Mouse (Mus musculus) midbrain, embryonic 12.5 days (tissue): ENCODE measurements at regions not wholly inside any gene's neighbourhood (a gene's known extent, or its start where the extent isn't known, plus 50 kb on each side); places are given as distances from the start of the nearest gene placed in this dataset.

Experiments used
- ATAC-seq: fragments of 200-750 bp; cut with Nextera tagmentation; 2 replicates; pipeline ENCODE4 v1.8.0; 2017; ENCODE audit warnings: low read depth, moderate TSS enrichment, moderate library complexity; ENCODE audit not compliant: low FRiP score
- H3K27ac ChIP-seq: fragments of 300-500 bp; sonication (generic); replicated peaks from 2 replicates; pipeline ENCODE4 v1.5.1; 2016; ENCODE audit warnings: mild to moderate bottlenecking
- H3K27me3 ChIP-seq: fragments of 300-500 bp; sonication (generic); 2 replicates; pipeline ENCODE4 v1.6.1; 2016; ENCODE audit warnings: mild to moderate bottlenecking
- H3K36me3 ChIP-seq: fragments of 300-500 bp; sonication (generic); 2 replicates; pipeline ENCODE4 v1.6.1; 2016
- H3K4me1 ChIP-seq: fragments of 300-500 bp; sonication (generic); 2 replicates; pipeline ENCODE4 v1.6.1; 2016
- H3K4me2 ChIP-seq: fragments of 300-500 bp; sonication (generic); replicated peaks from 2 replicates; pipeline ENCODE4 v1.6.1; 2016; ENCODE audit warnings: mild to moderate bottlenecking, moderate library complexity
- H3K4me3 ChIP-seq: fragments of 300-500 bp; sonication (generic); 2 replicates; pipeline ENCODE4 v1.5.1; 2016; ENCODE audit warnings: mild to moderate bottlenecking
- H3K9ac ChIP-seq: fragments of 300-500 bp; sonication (generic); replicated peaks from 2 replicates; pipeline ENCODE4 v1.6.1; 2016; ENCODE audit warnings: mild to moderate bottlenecking, moderate library complexity
- H3K9me3 ChIP-seq: fragments of 300-500 bp; sonication (generic); 2 replicates; pipeline ENCODE4 v1.6.1; 2016; ENCODE audit warnings: mild to moderate bottlenecking
- WGBS: fragments of 180-500 bp; shearing (Covaris S2); methylation state at CpG from one replicate; pipeline ENCODE4 v1.1.7; 2016; 5-methylcytosine and 5-hydroxymethylcytosine counted together

DNA sequence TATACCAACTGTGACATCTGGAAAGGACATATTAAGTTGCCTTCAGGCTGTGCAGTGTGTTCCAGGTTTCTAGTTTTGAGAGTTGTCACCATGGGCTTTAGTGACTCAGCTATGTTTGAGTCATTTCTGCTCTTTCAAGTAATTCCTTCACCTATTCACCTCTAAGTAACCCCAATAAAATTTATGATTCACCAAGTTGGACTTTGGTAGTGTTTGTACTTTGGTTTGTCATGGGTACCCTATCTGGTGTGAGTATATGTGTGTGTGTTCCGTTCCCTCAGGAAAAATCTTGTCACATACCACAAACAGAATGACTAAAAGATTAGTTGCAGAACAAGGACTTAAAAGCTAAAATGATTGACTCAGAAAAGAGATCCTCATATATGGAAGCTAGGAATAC, 76.8 kb upstream of the Crbn start:
- Histone ChIP-seq H3K9ac (no peak overlapping the region), H3K27ac (no peak overlapping the region), H3K27me3 (no peaks in the 10 kb centered on the region), H3K4me3 (no peak overlapping the region), H3K4me1 (no peaks in the 10 kb centered on the region), H3K4me2 (no peak overlapping the region), H3K36me3 (no peaks in the 10 kb centered on the region), H3K9me3 (0 out of 2 replicates have a peak, but pooled peaks cover 7% of the 10 kb centered on the region)
- 93% methylated on average over 1 of the region's 1 CpGs for WGBS
- ATAC-seq = no peak

DNA sequence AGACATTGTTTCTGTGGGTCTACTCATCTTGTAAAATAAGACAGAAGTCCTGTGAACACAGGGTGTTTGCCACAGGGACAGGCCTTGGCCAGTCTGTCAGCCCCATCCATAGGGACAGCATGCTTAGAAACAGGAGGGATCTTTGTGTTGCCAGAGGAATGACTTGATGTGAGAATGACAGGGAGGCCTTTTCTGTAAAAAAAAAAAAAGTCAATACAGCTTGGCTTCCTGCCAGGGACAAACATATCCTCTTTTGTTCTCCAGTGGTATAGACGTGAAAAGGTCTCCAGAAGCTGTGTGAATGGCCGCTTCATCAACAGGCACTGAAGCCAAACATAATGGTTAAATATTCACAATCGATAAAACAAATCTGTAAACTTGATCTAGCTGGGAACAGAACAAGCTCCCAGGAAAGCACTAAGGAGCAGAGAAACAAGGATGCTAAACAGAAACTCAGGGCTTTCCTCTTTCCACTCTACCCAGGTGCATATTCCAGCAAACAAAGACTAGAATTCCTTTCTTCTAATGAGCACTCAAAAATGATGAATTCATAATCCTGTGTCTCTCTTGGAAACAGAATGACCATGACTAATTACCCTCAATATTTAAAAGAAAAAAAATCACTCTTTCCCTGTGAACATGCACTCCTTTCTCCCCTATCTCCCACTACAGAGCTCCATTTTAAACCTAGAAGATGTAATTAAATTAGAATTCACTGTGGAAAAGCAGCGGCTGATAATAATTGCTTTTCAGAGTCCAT, 92.2 kb upstream of the Crbn start:
- ATAC-seq = peak; percentile 82
- 30% methylated on average over 4 of the region's 4 CpGs for WGBS

DNA sequence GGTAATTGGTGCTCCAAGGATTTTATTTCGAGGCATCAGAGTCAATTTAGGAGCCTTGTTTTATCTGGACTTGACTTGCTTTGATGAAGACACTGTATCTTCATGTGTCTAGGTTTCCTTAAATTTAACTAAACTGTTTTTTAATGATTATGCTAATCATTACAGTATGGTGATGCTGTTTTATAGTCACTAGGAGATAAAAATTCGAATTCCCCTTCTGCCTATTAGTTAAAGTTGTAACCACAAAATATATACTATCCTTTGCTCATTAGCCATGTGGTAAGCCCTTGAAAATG, 92.7 kb upstream of the Crbn start:
- 59% methylated on average over 2 of the region's 2 CpGs for WGBS
- H3K9me3 ChIP-seq = no peaks in the 10 kb centered on the region
- H3K4me2 ChIP-seq = no peak overlapping the region
- H3K27ac ChIP-seq = peak overlapping the region; percentile 69; the same call in 1 of the 2 replicates
- ATAC-seq = peak; percentile 5; the same call in 1 of the 2 replicates
- no peaks in the 10 kb centered on the region for H3K27me3 ChIP-seq
- 0 out of 2 replicates have a peak, but pooled peaks cover 2% of the 10 kb centered on the region for H3K4me1 ChIP-seq
- no peaks in the 10 kb centered on the region for H3K36me3 ChIP-seq
- no peak overlapping the region for H3K9ac ChIP-seq
- H3K4me3 ChIP-seq = no peak overlapping the region

More for the DNA sequence above, 92.2 kb upstream of the Crbn start:
- Histone ChIP-seq H3K9ac (no peak overlapping the region), H3K27me3 (no peaks in the 10 kb centered on the region), H3K4me2 (no peak overlapping the region), H3K27ac (peak overlapping the region; percentile 69), H3K36me3 (no peaks in the 10 kb centered on the region), H3K4me3 (no peak overlapping the region), H3K4me1 (0 out of 2 replicates have a peak, but pooled peaks cover 2% of the 10 kb centered on the region), H3K9me3 (no peaks in the 10 kb centered on the region)

DNA sequence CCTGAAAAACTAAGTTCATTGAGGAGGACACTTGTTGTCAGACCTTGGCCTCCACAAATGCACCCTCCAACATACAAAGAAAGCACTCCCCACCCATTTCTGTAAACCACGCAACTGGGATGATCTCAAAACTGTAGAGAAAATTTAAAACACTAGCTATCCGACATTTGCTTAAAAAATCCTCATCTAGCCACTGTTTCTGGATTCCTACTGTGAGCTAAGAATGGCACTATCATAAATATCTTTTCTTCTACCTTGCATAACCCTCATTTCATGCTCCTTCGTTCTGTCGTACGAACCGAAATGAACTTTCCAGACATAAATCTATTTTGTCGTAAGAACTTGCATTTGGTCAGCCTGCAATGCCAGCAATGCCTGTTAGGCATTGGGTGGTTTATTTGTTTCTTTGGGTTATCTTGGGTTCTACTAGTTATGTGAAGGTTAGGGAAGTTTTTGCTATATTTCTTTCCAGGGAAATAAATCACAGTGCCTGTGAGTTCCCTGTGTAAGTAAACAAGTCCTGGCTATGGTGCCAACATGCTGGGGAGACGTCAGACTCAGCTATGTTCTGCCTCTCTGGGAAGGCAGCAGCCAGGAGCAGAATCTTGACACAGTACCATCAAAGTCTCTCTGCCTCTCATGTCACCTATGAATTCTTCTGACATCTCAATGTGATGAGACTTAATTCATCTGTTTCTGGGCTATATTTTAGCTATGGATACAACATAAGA, 104.2 kb upstream of the Crbn start:
- no peaks in the 10 kb centered on the region for H3K36me3 ChIP-seq
- no peaks in the 10 kb centered on the region for H3K9me3 ChIP-seq
- no peak overlapping the region for H3K4me2 ChIP-seq
- no peaks in the 10 kb centered on the region for H3K27me3 ChIP-seq
- H3K4me3 ChIP-seq = no peak overlapping the region
- no peak for ATAC-seq
- no peak overlapping the region for H3K27ac ChIP-seq
- H3K9ac ChIP-seq = no peak overlapping the region
- WGBS = 92% methylated on average over 8 of the region's 8 CpGs
- H3K4me1 ChIP-seq = no peaks in the 10 kb centered on the region

DNA sequence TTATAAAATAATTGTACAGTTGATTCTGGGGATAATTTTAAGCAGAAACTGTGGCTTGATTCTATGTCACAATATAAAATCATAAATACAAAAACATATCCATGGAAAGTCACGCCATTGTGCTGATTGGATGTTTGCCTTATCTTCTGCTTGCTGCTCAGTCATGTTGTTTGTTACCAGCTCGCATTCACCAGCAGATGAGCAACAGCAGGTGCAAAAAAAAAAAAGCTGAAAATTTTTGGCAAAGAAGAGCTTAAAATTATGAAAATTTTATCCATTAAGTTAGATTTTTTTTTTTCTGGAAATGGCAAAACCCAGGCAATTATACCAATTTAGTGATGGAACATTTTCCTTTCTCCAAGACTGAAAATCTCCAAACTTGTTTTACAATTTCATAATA, 115.2 kb upstream of the Crbn start:
- 91% methylated on average over 2 of the region's 2 CpGs for WGBS
- Histone ChIP-seq H3K4me3 (no peak overlapping the region), H3K4me1 (no peaks in the 10 kb centered on the region), H3K36me3 (no peaks in the 10 kb centered on the region), H3K4me2 (no peak overlapping the region), H3K9me3 (no peaks in the 10 kb centered on the region), H3K27ac (no peak overlapping the region), H3K9ac (no peak overlapping the region), H3K27me3 (no peaks in the 10 kb centered on the region)
- no peak for ATAC-seq

DNA sequence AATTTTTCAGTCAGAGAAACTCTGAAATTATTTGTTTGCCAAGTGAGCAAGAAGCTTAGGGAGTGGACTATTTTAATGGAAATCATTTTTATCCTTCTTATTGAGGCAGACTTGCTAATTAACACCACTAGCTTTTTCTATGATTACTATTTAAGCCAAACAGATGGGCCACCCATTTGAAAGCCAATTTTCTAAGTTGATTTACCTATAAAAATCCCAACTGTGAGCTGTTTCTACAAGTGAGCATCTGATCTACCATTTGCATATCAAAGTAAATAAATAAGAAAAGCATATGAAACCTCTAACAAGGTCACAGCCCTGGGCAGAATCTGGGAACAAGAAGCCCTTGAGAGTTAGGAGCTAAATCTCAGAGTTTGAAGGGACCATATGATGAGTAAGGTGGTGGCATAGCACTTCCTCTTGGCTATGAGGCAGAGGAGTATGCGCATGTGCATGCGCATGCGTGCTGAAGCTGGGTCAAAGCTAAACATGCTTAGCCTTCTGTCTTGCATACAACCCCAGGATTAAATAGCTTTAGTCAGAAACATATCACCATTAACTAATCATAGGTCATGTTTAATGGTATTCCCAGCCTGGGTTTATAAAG, 116.9 kb upstream of the Crbn start:
- H3K9ac ChIP-seq = no peak overlapping the region
- H3K27me3 ChIP-seq = no peaks in the 10 kb centered on the region
- ATAC-seq = no peak
- H3K27ac ChIP-seq = no peak overlapping the region
- H3K4me2 ChIP-seq = no peak overlapping the region
- no peaks in the 10 kb centered on the region for H3K9me3 ChIP-seq
- H3K4me1 ChIP-seq = no peaks in the 10 kb centered on the region
- WGBS = 88% methylated on average over 3 of the region's 3 CpGs
- no peaks in the 10 kb centered on the region for H3K36me3 ChIP-seq
- H3K4me3 ChIP-seq = no peak overlapping the region

DNA sequence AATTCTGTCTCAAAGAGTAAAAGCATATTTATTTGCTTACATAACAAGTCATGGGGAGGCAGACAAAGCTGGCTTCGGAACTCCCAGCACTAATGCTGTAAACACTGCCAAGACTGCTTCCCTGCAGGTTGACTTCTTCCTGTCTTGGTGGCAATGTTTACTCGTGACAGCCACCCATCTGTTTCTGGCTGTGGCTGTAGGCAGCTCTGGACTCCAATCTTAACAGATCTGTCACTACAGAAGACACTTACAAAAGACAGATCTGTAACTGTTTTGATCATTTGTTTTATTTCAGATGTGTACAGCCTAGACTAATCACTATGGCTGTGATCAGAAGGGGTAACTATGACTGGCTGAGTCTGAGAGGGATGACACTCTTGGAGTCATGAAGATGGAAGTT, 121.1 kb upstream of the Crbn start:
- 63% methylated on average over 2 of the region's 2 CpGs for WGBS
- H3K4me2 ChIP-seq = no peak overlapping the region
- ATAC-seq = no peak

DNA sequence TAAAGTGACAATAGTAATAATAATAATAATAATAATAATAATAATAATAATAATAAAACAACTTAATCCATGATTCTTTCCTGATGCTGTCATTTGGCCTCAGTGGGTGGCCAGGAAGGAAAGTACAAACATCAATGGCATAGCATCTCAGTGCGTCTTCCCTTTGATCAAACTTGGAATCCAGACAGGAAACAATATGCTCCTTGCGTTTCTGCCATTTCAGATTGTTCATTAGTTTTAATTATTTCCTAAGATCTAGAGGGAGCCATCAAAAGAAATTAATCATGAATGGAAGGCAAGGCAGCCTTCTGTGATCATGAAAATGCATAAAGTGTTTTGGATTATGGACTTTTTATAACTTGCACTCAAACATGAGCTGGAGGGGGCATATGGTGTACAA, 125.6 kb upstream of the Crbn start:
- no peaks in the 10 kb centered on the region for H3K27me3 ChIP-seq
- H3K4me1 ChIP-seq = no peaks in the 10 kb centered on the region
- no peak overlapping the region for H3K4me2 ChIP-seq
- no peak overlapping the region for H3K27ac ChIP-seq
- H3K9me3 ChIP-seq = no peaks in the 10 kb centered on the region
- H3K4me3 ChIP-seq = no peak overlapping the region
- no peaks in the 10 kb centered on the region for H3K36me3 ChIP-seq
- no peak overlapping the region for H3K9ac ChIP-seq
- ATAC-seq = no peak
- WGBS = 85% methylated on average over 2 of the region's 2 CpGs

More for the DNA sequence above, 121.1 kb upstream of the Crbn start:
- H3K9me3 ChIP-seq = no peaks in the 10 kb centered on the region
- no peak overlapping the region for H3K4me3 ChIP-seq
- H3K36me3 ChIP-seq = no peaks in the 10 kb centered on the region
- H3K9ac ChIP-seq = no peak overlapping the region
- H3K27me3 ChIP-seq = no peaks in the 10 kb centered on the region
- H3K4me1 ChIP-seq = no peaks in the 10 kb centered on the region
- no peak overlapping the region for H3K27ac ChIP-seq

DNA sequence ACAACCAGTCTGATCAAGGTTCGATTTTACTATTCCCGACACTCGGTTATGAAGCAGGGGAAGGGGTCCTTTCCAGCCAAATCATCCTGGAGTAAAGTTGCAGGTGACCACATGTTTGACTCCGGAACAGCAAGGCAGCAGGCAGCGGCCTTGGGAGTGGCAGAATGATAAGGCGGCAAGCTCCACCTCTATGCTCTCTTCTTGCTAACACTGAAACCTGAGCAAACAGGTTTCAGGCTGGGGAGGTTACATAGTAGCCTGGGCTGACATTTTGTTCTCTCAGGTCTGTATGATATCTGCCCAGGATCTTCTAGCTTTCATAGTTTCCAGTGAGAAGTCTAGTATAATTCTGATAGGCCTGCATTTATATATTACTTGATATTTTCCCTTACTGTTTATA, 133.7 kb upstream of the Crbn start:
- Histone ChIP-seq H3K27me3 (no peaks in the 10 kb centered on the region), H3K9me3 (no peaks in the 10 kb centered on the region), H3K27ac (no peak overlapping the region), H3K4me1 (no peaks in the 10 kb centered on the region), H3K36me3 (no peaks in the 10 kb centered on the region), H3K4me2 (no peak overlapping the region), H3K4me3 (no peak overlapping the region), H3K9ac (no peak overlapping the region)
- WGBS = 87% methylated on average over 6 of the region's 6 CpGs
- no peak for ATAC-seq

DNA sequence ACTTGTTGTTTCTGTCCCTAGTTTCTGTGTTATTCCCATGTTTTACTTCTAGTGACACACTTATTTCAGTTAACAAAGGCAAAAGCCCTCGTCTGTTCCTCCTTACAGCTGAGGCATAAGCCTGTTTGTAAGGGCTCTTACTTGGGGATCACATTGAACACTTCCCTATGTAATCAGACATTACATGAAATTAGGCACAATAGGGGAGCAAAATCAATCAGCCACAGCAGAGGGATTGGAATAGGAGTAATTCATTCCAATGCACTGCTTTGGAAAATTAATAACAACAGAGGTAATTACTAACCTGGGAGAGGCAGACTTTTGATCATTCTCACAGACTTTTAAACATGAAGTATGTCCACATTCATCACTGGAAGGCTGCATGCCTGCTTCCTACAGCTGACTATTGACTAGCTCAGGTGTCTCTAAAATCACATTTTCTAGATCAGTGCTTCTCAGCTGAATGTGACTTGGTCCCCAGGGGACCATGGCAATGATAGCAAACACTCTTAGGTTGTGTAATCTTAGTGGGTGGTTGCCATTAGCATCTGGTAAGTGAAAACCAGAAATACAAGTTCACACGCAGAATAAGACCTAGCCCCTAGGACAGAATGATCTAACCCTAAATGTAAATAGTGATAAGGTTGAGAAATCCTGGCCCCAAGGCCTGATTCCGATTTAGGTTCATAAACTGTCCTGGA, 146.5 kb upstream of the Crbn start:
- no peaks in the 10 kb centered on the region for H3K9me3 ChIP-seq
- H3K4me1 ChIP-seq = no peaks in the 10 kb centered on the region
- no peak overlapping the region for H3K4me2 ChIP-seq
- no peak overlapping the region for H3K4me3 ChIP-seq
- no peaks in the 10 kb centered on the region for H3K27me3 ChIP-seq
- ATAC-seq = no peak
- H3K27ac ChIP-seq = no peak overlapping the region
- 62% methylated on average over 3 of the region's 3 CpGs for WGBS
- no peaks in the 10 kb centered on the region for H3K36me3 ChIP-seq
- no peak overlapping the region for H3K9ac ChIP-seq

DNA sequence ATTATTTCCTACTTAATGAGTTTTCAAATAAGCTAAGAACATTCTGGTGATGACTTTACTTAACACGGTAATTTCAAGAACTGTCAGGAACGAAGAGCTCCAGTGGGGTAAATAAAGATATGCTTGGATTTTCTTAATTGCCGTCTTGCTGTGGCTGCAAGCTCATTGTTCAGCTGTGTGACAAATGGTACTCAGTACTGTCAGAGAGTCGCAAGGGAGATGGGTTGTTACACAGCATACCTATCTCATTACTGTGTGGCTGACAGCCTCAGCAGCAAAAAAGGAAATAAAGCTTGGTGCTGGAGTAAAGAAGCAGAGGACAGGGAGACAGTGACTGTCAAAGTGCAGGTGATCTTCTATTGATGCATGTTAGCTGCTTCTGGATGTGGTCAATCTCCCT, 151.0 kb upstream of the Crbn start:
- no peak overlapping the region for H3K9ac ChIP-seq
- WGBS = 70% methylated on average over 4 of the region's 4 CpGs
- ATAC-seq = no peak

DNA sequence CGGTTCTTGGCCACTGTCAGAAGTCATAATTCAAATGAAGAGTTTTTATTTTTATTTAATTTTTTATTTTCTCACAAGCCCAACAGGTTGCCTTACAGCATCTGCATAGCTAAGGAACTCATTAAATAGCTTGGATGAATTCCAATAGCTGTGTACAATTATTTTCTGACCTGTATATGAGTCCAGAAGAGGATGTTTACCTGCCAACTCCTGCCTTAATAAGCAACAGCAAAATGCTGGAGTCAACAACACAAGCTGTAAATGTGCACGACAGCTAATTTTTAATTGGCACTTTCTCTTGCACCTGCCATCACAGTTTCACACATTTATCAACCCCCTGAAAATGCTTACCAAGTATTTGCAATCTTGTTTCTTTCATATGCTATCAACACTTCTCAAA, 161.4 kb upstream of the Crbn start:
- ATAC-seq = no peak
- Histone ChIP-seq H3K27ac (no peak overlapping the region), H3K4me3 (no peak overlapping the region), H3K36me3 (no peaks in the 10 kb centered on the region), H3K27me3 (no peaks in the 10 kb centered on the region), H3K4me2 (no peak overlapping the region), H3K9me3 (no peaks in the 10 kb centered on the region), H3K9ac (no peak overlapping the region), H3K4me1 (no peaks in the 10 kb centered on the region)
- WGBS = 89% methylated on average over 2 of the region's 2 CpGs

More for the DNA sequence above, 151.0 kb upstream of the Crbn start:
- no peaks in the 10 kb centered on the region for H3K27me3 ChIP-seq
- H3K4me3 ChIP-seq = no peak overlapping the region
- H3K4me1 ChIP-seq = no peaks in the 10 kb centered on the region
- no peaks in the 10 kb centered on the region for H3K9me3 ChIP-seq
- H3K36me3 ChIP-seq = no peaks in the 10 kb centered on the region
- H3K4me2 ChIP-seq = no peak overlapping the region
- H3K27ac ChIP-seq = no peak overlapping the region
